Mouse (Mus musculus) T-helper 2 cell (primary cell): ENCODE results near the gene Rps19bp1.

Source experiments
- in situ Hi-C: fragments of 300-600 bp; cut with MboI, MseI; formaldehyde crosslinking; loops from one replicate; pipeline ENCODE4 v1.15.1; 2025; ENCODE audit warnings: high pct_unique_total_duplicates

The Rps19bp1 gene

GRCm38 (mm10) chr15:80263610-80264575, at the start of gene Rps19bp1:
TSS of gene Rps19bp1 (minus strand) at chr15:80264315.
- in situ Hi-C loops, result no loop called here

- in situ Hi-C loops, result no loop called here
Measured at GRCm38 (mm10) chr15:80306146-80306545, 42.0 kb upstream of the Rps19bp1 start.

GRCm38 (mm10) chr15:80304188-80304587, 40.1 kb upstream of the Rps19bp1 start:
- in situ Hi-C loops, result no loop called here

GRCm38 (mm10) chr15:80303779-80304178, 39.7 kb upstream of the Rps19bp1 start:
- in situ Hi-C loops, result no loop called here

- in situ Hi-C loops, result loop anchor here (10.0 kb wide), 2 partner anchors 258 to 398 kb away; no protein-coding TSS in a partner anchor
Measured at GRCm38 (mm10) chr15:80297146-80297545, 33.0 kb upstream of the Rps19bp1 start.

GRCm38 (mm10) chr15:80289436-80289835, 25.3 kb upstream of the Rps19bp1 start:
- in situ Hi-C loops, result no loop called here

GRCm38 (mm10) chr15:80288036-80288435, 23.9 kb upstream of the Rps19bp1 start:
- in situ Hi-C loops, result no loop called here

- in situ Hi-C loops, result no loop called here
Measured at GRCm38 (mm10) chr15:80286851-80287415, 22.8 kb upstream of the Rps19bp1 start, which contains the start of gene Cacna1i. TSS of gene Cacna1i (plus strand) at chr15:80287238.

- in situ Hi-C loops, result no loop called here
Measured at GRCm38 (mm10) chr15:80280646-80281045, 16.5 kb upstream of the Rps19bp1 start.

- in situ Hi-C loops, result no loop called here
Measured at GRCm38 (mm10) chr15:80279053-80279452, 14.9 kb upstream of the Rps19bp1 start.

GRCm38 (mm10) chr15:80278121-80278759, 14.1 kb upstream of the Rps19bp1 start:
- in situ Hi-C loops, result no loop called here

GRCm38 (mm10) chr15:80277625-80278024, 13.5 kb upstream of the Rps19bp1 start:
- in situ Hi-C loops, result no loop called here

GRCm38 (mm10) chr15:80277107-80277506, 13.0 kb upstream of the Rps19bp1 start:
- in situ Hi-C loops, result no loop called here

GRCm38 (mm10) chr15:80271858-80272396, 7.8 kb upstream of the Rps19bp1 start:
- in situ Hi-C loops, result no loop called here

GRCm38 (mm10) chr15:80266281-80266680, 2.2 kb upstream of the Rps19bp1 start:
- in situ Hi-C loops, result no loop called here

GRCm38 (mm10) chr15:80261100-80261499, 3.0 kb downstream of the Rps19bp1 start:
- in situ Hi-C loops, result no loop called here

GRCm38 (mm10) chr15:80260677-80261076, 3.4 kb downstream of the Rps19bp1 start:
- in situ Hi-C loops, result no loop called here

GRCm38 (mm10) chr15:80259406-80260045, 4.6 kb downstream of the Rps19bp1 start:
- in situ Hi-C loops, result loop anchor here (10.0 kb wide), 1 partner anchor 1595 kb away; the partner anchor contains the start of gene Tob2

- in situ Hi-C loops, result loop anchor here (10.0 kb wide), 1 partner anchor 1596 kb away; the partner anchor contains the start of gene Tob2
Measured at GRCm38 (mm10) chr15:80258240-80259170, 5.6 kb downstream of the Rps19bp1 start.
